Mouse (Mus musculus) liver, embryonic 14.5 days (tissue): Measurements from ENCODE around the gene Kif21a. TPM values are rescaled to one million over a fixed set of nuclear protein-coding genes. Genes with fewer than 3 reads are reported as not detected.

Source experiments
- ATAC-seq: fragments of 200-750 bp; cut with Nextera tagmentation; 2 replicates; pipeline ENCODE4 v1.8.0; 2017; ENCODE audit warnings: moderate number of reproducible peaks, mild to moderate bottlenecking, moderate library complexity; ENCODE audit not compliant: insufficient read depth
- DNase-seq, 3 experiments: peaks; one replicate each; pipeline ENCODE4 v3.0.0-alpha.2; 2012 to 2013; ENCODE audit warnings: low read depth in 3 of 3, low spot score in 3 of 3
- H3K27ac ChIP-seq: fragments of 300-500 bp; sonication (generic); 2 replicates; pipeline ENCODE4 v1.5.1; 2014; ENCODE audit warnings: moderate library complexity, mild to moderate bottlenecking, control low read depth, inconsistent platforms
- H3K27me3 ChIP-seq: fragments of 300-500 bp; sonication (generic); 2 replicates; pipeline ENCODE4 v1.6.1; 2014; ENCODE audit warnings: mild to moderate bottlenecking, low read length, moderate library complexity; ENCODE audit not compliant: control insufficient read depth, insufficient read depth
- H3K36me3 ChIP-seq: fragments of 300-500 bp; sonication (generic); replicated peaks from 2 replicates; pipeline ENCODE4 v1.6.1; 2014; ENCODE audit warnings: low read depth; ENCODE audit not compliant: control insufficient read depth, insufficient read depth
- H3K4me1 ChIP-seq, 2 experiments: fragments of 200-500 bp in 1 of 2; fragments of 300-500 bp in 1 of 2; sonication (generic) in 1 of 2; replicated peaks; 2 replicates each; pipeline ENCODE4 v1.6.1; 2012 to 2014; ENCODE audit warnings: antibody characterized with exemption in 1 of 2, inconsistent platforms in 1 of 2, low read length in 1 of 2; ENCODE audit not compliant: control insufficient read depth in 2 of 2, insufficient read depth in 2 of 2
- H3K4me2 ChIP-seq: fragments of 300-500 bp; sonication (generic); 2 replicates; pipeline ENCODE4 v1.6.1; 2014; ENCODE audit warnings: low read depth, mild to moderate bottlenecking, control low read depth, moderate library complexity
- H3K4me3 ChIP-seq, 2 experiments: fragments of 200-500 bp in 1 of 2; fragments of 300-500 bp in 1 of 2; sonication (generic) in 1 of 2; 2 replicates each; pipeline ENCODE4 v1.5.1; 2012 to 2014; ENCODE audit warnings: low read depth in 2 of 2, low read length in 2 of 2, mild to moderate bottlenecking in 2 of 2, control low read depth in 1 of 2, inconsistent platforms in 1 of 2, moderate library complexity in 1 of 2; ENCODE audit not compliant: insufficient read depth in 1 of 2
- H3K9ac ChIP-seq: fragments of 300-500 bp; sonication (generic); replicated peaks from 2 replicates; pipeline ENCODE4 v1.6.1; 2014; ENCODE audit warnings: mild to moderate bottlenecking, control low read depth, moderate library complexity
- H3K9me3 ChIP-seq: fragments of 300-500 bp; sonication (generic); 2 replicates; pipeline ENCODE4 v1.6.1; 2016; ENCODE audit warnings: low read length, mixed read lengths; ENCODE audit not compliant: control insufficient read depth
- CTCF ChIP-seq: IDR thresholded peaks from 2 replicates; pipeline ENCODE4 v1.5.1; 2016; ENCODE audit warnings: antibody characterized with exemption, low read depth, control low read depth
- EP300 ChIP-seq: IDR thresholded peaks from 2 replicates; pipeline ENCODE4 v1.6.1; 2016; ENCODE audit warnings: antibody characterized with exemption, low read depth
- WGBS: fragments of 180-500 bp; shearing (Covaris S2); extraction: QIAGEN DNeasy Blood & Tissue Kit; methylation state at CpG from one replicate; pipeline ENCODE4 v1.1.7; 2014; ENCODE audit not compliant: insufficient replicate concordance; 5-methylcytosine and 5-hydroxymethylcytosine counted together
- polyA plus RNA-seq, 2 experiments: library from polyadenylated mRNA; depleted of rRNA in 1 of 2; stranded (reverse) in 1 of 2; unstranded in 1 of 2; fragments of >200 nt; fragmentation: Nextera tagmentation in 1 of 2; extraction: Ambion mirVana in 1 of 2; gene quantifications; 2 replicates each; pipeline versions ENCODE4 v1.2.1 to v1.2.3; 2012 to 2014

Kif21a gene
- polyA plus RNA-seq, 2 experiments, result 1.8 to 3.0 TPM

DNA sequence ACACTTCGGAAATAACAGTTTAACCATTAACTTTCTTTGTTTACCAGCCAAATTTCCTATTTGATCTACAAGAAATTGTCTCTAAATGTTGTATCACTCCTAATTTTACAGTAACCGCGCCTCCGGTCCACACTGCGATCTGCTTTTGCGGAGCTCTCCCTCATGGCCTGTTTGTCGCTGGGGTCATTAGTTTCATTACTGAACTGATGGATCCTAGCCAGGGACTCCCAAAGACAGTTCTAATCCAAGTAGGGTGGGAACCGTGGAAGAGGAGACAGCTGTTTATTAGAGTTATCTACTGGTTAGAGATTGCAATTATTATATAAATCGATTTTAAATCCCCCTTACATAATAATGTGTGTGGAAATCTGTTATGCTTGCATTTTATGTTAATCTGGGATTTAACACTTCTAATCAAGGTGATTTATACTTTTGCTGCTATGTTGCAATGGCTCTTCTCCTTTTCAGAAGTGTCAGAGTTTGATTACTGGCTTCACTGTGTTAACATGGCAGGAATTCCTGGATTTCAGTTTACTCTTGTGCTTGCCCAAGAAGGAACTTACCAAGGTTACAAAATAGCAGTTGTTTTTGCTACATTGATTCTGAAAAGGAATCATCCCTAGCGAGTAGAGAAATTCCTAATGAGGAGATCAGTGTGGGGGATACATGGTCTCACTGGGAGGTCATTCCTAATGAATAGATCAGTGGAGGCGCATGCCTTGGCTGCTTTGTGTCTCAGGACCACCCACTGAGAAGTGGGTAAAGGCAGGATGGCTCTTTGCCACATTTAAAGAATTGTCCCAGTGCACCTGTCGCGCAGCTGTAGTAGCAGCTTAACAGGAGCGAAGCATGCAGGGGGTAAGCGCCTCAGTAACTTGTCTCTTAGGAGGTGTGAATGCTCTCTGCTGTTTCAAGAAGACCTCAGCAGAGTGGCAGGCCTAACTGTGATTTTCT, 28.0 kb upstream of the Kif21a start:
- no peaks in the 10 kb centered on the region for H3K36me3 ChIP-seq
- no peak overlapping the region for H3K9ac ChIP-seq
- ATAC-seq (no peak), DNase-seq (no peak)
- no peaks in the 10 kb centered on the region for H3K4me1 ChIP-seq
- whole genome bisulfite sequencing, result 35% methylated on average over 15 of the region's 15 CpGs
- H3K27ac ChIP-seq, result no peak overlapping the region
- no peaks in the 10 kb centered on the region for H3K27me3 ChIP-seq
- H3K4me3 ChIP-seq, result no peak overlapping the region
- no peaks in the 10 kb centered on the region for H3K9me3 ChIP-seq
- no peak overlapping the region for H3K4me2 ChIP-seq
- TF ChIP-seq CTCF (no peak), EP300 (no peak)

DNA sequence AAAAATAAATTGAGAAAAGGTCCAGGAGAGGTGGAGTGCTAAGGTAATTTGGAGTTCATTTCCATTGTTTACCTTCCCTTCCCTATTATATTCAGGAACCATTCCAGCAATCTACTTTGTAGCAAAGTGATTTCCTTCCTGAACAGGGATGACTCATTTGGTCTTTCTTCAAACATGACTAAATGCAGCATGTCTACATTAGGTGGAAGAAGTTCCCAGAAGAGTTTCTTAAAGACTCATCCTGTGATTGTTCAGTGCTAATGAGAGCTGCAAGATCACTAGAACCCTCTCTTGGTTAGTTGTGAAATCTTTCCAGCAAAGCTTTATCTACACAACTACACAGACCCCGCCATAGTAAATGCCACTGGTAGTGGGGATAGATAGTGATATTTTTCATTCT, 22.7 kb upstream of the Kif21a start:
- ATAC-seq, result no peak
- Histone ChIP-seq H3K9me3 (no peaks in the 10 kb centered on the region), H3K27me3 (no peaks in the 10 kb centered on the region), H3K27ac (no peak overlapping the region), H3K4me2 (no peak overlapping the region), H3K36me3 (no peaks in the 10 kb centered on the region), H3K4me1 (no peaks in the 10 kb centered on the region), H3K4me3 (no peak overlapping the region), H3K9ac (no peak overlapping the region)
- DNase-seq, result no peak
- TF ChIP-seq CTCF, result no peak
- no peak for TF ChIP-seq EP300
- 65% methylated on average over 1 of the region's 1 CpGs for WGBS

DNA sequence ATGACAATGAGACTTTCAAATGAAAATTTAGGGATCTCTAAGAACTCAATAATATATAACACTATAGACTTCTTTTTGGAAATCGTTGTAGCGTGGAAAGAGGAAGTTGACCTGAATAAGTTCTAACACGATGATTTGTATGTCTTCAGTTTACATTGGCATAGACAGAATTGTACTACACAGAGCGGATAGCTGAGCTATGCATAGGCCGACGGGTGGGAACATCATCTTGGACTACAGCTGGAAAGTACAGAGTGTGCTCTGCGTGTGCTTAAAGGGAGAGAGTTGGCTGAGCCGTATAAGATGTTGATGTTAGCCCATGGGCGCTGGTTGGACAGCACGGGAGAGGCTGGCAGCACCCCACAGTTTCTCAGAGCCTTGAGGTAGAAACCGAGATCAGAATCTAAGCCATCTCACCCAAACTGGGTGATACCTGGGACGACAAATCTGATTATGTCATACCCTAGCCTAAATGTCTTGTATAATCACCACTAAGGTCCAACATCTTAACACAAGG, 14.6 kb upstream of the Kif21a start:
- Histone ChIP-seq H3K27ac (no peak overlapping the region), H3K36me3 (no peaks in the 10 kb centered on the region), H3K9me3 (no peaks in the 10 kb centered on the region), H3K27me3 (no peaks in the 10 kb centered on the region), H3K4me2 (no peak overlapping the region), H3K4me3 (no peak overlapping the region), H3K9ac (no peak overlapping the region), H3K4me1 (no peaks in the 10 kb centered on the region)
- no peak for DNase-seq
- ATAC-seq, result no peak
- 67% methylated on average over 12 of the region's 12 CpGs for WGBS
- TF ChIP-seq CTCF (no peak), EP300 (no peak)

DNA sequence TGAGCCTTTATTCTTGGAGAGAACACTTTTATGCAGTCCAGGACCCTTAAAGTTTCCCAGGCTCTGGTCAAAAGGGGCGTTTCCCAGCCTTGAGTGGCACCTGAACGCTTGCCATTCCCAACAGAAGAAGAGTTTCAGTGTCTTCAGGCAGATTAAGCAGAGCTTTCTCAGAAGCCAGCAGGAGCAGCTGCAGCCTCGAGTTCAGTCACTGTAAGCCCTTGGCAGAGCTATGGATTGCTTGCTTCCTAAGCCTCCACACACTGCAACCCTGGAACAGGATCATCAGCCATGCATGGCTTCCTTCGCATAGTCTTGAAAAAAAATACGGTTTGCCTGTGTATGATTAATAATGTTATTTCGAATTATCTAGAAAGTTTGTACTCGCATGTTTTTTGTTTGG, 14.1 kb upstream of the Kif21a start:
- no peak for DNase-seq
- H3K9me3 ChIP-seq, result no peaks in the 10 kb centered on the region
- no peaks in the 10 kb centered on the region for H3K27me3 ChIP-seq
- TF ChIP-seq EP300 (no peak), CTCF (no peak)
- 53% methylated on average over 7 of the region's 7 CpGs for WGBS
- H3K36me3 ChIP-seq, result no peaks in the 10 kb centered on the region
- no peak overlapping the region for H3K9ac ChIP-seq
- no peak overlapping the region for H3K4me3 ChIP-seq
- no peak for ATAC-seq
- H3K27ac ChIP-seq, result no peak overlapping the region
- H3K4me2 ChIP-seq, result no peak overlapping the region
- no peaks in the 10 kb centered on the region for H3K4me1 ChIP-seq

- Histone ChIP-seq H3K36me3 (no peaks in the 10 kb centered on the region), H3K4me2 (no peak overlapping the region), H3K9me3 (no peaks in the 10 kb centered on the region), H3K4me3 (no peak overlapping the region), H3K9ac (no peak overlapping the region), H3K27me3 (no peaks in the 10 kb centered on the region), H3K27ac (no peak overlapping the region), H3K4me1 (no peaks in the 10 kb centered on the region)
- ATAC-seq (no peak), DNase-seq (no peak)
- TF ChIP-seq EP300 (no peak), CTCF (no peak)
- 61% methylated on average over 3 of the region's 3 CpGs for WGBS
Observed at GRCm38 (mm10) chr15:91056866-91057342, 7.2 kb upstream of the Kif21a start.
